Mouse (Mus musculus): Measurements from ENCODE around the gene Tmem254c.
"Not testable (repeated sequence)": the region's sequence is repeated elsewhere in the genome, so short reads cannot be mapped to it uniquely, and the experiment has no call there.

DNA sequence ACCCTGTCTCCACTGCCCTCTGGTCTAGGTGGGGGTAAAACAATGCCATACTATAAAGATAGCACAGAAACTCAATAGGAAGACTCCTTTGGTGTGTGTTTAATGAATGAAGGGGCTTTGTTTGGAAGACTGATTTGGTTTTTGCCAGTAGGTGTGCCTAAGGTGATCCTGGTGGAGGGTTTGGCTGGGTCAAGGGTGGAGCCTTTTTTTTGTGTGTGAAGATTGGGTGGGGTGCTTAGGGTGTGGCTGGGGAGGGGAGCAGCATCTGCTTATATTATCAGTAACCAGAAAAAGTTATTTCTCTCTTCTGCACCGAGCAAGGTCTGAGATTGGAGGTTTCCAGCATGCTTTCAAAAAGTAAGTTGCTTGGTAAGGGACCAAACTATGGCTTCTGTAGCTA is 14.8 kb upstream of the Tmem254c start, which contains the start of gene Cphx3:
- not testable (repeated sequence) for TF ChIP-seq CTCF (IDR thresholded peaks at IDR 0.05; ENCODE audit: low read depth, low read length); GATA1 (IDR thresholded peaks at IDR 0.05; ENCODE audit: borderline replicate concordance, low read length); POLR2AphosphoS5 (IDR thresholded peaks at IDR 0.05; ENCODE audit: insufficient replicate concordance, low read depth, low read length); GATA2 (IDR thresholded peaks at IDR 0.05; ENCODE audit: borderline replicate concordance, low read depth, low read length)

Data from G1E (cell line).